Mouse (Mus musculus): ENCODE measurements at regions not wholly inside any gene's neighbourhood (a gene's known extent, or its start where the extent isn't known, plus 50 kb on each side); places are given as distances from the start of the nearest gene placed in this dataset.

DNA sequence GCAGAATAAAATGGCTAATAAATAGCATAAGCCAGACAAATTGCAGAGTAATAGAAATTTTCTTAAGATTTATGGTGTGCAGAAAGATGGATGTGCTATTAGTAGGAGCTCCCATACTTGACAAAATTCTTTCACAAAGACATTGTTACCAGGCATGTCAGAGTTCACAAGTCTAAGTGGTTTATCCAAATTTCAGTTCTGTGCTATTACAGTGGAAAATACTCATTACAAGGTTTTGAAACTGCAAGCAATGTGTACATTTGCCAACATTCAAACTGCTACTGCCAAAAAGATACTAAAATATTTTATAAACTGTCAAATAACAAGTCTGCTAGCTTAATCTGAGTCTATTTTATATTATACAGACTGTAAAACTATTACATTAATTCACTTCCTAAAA is 1550.2 kb upstream of the Acvr2a start:
- intact Hi-C loops (cut with DNase I), result no loop called here
- no peak for DNase-seq (ENCODE audit: extremely low spot score in 1 of 2, low spot score in 2 of 2)

DNA sequence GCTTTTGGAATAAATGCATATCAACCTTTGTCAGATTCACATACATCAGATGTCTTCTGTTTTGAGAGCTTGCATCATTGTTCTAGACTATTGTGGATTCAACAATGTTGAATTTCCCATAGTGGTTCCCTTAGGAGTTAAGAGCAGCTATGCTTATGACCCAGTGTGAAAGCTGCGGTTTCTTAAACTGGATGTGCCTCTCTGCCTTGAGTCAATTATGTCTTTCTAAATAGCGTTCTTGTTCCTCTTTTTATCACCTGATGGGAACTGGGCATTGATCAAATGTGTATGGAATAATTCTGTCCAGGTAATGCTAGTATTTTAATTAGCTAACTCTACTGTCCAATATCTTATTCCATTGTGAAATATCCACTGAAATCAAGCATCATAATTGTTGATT is 1548.0 kb upstream of the Acvr2a start:
- intact Hi-C loops (cut with DNase I), result no loop called here
- DNase-seq (ENCODE audit: extremely low spot score in 1 of 2, low spot score in 2 of 2), result no peak

DNA sequence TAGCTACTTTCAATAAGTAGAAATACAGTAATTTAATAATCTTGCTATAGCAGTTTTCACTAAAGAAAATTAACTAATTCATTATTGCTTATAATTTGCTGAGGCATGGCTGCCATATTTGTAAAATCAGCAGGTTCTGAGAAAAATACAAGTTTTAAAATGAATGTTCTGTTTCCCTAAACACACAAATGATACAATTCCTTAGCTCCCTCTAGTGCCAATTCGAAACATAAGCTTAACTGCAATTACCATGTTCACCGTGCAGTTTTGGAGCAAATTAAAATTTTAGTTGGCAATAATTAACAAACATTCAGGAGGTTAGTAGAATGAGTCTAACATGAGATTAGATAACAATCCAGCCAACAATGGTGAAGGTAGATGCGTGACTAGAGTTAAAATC is 1518.4 kb upstream of the Acvr2a start:
- intact Hi-C loops (cut with DNase I), result no loop called here
- DNase-seq (ENCODE audit: extremely low spot score in 1 of 2, low spot score in 2 of 2), result peak in 1 of 2 experiments; percentile 12

DNA sequence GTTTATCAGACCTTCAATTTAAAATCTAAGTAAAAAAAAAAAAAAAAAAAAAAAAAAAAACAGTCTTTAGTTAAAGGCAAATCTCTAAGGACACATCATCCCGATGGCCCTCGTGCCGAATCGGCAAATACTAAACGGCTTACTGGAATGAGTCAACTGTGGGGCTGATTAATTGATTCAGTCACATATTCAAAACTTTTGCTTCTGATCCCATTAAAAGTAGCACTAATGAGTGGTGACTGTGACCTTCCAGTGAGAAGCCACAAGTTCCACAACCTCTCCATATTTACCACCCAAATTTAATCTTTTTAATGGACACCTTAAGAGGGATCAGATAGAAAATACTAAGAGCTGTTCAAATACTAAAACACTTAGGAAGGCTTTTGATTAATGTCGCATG is 1511.9 kb upstream of the Acvr2a start:
- intact Hi-C loops (cut with DNase I), result no loop called here
- no peak for DNase-seq (ENCODE audit: extremely low spot score in 1 of 2, low spot score in 2 of 2)

DNA sequence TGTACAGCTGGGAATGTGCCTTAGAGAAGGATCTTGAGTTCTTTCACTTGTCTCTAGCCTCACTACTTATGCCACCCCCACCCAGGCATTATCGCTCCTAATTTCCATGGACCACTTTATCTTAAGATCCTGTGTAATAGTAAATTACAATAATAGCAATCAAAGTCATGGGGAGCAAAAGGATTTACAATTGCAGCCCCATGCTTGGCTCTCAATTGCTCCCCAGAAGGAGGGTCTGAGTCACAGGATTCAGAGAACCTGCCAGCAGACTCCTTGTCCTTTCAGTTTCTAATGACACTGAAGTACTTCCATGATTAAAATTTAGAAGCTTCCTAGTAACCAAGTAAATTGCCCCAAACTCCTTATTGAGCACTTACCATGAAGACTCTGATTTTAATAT is 1483.3 kb upstream of the Acvr2a start:
- DNase-seq (ENCODE audit: extremely low spot score in 1 of 2, low spot score in 2 of 2), result no peak
- intact Hi-C loops (cut with DNase I), result no loop called here

DNA sequence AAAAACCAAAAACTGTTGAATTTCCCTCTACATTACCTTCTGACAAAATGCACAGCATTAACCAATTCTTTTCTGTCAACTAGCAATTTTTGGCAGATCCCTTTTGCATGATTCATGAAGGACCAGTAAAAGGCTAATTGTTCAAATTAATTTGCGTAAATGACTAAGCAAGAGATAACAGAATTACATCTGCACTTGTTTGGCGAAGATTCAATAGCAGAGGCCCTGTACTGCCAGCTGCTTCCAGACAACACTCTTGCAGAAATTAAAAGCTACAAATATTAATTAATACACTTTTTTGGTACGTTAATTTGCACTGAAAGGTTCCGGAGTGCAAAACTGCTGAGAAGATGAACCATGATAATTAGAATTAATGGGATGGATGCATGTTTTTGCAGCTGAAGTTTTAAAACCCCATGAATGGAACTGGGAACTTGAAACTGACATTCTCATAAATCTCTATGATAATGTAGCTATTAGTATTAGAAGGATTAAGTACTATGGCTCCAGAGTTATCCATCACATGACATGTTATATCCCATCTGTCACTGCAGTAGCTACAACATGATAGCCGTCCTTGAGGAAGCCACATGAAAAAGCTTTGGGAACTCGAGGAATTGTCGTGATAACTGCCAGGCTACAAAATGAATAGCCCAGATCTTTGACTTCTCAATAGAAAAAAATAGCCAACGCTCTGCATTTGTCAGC is 1479.3 kb upstream of the Acvr2a start:
- no peak for DNase-seq (ENCODE audit: extremely low spot score in 1 of 2, low spot score in 2 of 2)
- intact Hi-C loops (cut with DNase I), result no loop called here

DNA sequence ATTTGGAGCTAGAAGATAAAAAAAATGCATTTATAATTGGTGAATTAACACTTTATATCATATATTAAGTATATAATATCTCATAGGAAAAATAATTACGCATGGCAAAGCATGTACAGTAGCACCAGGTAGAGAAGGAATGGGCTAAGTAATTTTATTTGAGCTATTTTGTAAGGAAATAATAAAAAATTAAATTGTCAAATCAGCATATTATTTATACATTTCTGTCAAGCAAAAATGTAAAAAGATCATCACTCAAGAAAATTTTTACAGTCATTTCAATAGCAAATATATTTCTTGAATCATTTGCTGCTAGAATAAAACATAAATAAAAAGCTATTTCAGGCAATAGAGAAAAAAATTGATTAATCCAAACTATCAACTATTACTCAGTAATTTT is 1450.4 kb upstream of the Acvr2a start:
- intact Hi-C loops (cut with DNase I), result no loop called here
- no peak for DNase-seq (ENCODE audit: extremely low spot score in 1 of 2, low spot score in 2 of 2)

DNA sequence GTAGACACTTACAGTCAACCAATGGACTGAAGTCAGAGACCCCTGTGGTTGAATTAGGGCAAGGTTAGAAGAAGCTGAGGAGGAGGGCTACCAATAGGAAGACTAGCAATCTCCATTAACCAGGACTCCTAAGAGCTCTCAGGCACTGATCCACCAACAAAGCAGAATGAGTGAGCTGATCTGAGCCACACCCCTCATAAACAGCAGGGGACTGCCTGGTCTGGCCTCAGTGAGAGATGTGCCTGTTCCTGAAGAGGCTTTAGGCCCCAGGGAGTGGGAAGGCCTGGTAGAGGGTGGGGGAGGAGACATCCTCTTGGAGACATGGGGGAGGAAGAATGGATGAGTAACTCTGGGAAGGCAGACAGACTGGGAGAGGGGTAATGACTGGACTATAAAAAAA is 1445.6 kb upstream of the Acvr2a start:
- no peak for DNase-seq (ENCODE audit: extremely low spot score in 1 of 2, low spot score in 2 of 2)
- intact Hi-C loops (cut with DNase I), result no loop called here
